Mouse (Mus musculus) left cerebral cortex, adult 8-10 months (tissue): ENCODE data around the gene Sptbn1. TPM values are rescaled to one million over a fixed set of nuclear protein-coding genes. Genes with fewer than 3 reads are reported as not detected.

ENCODE experiments used
- DNase-seq, 2 experiments: peaks; one replicate each; pipeline ENCODE4 v3.0.0; 2022; ENCODE audit warnings: low spot score in 2 of 2
- total RNA-seq, 4 experiments: library from RNA; stranded (reverse); gene quantifications; 2 replicates each; pipeline ENCODE4 v1.2.4; 2022

Gene Sptbn1
- total RNA-seq: 100 to 1,000 TPM; 544 to 579 (median 556) TPM

GRCm38 (mm10) chr11:30267892-30268647 lies at the start of gene Sptbn1:
Gene Sptbn1, minus strand, starts transcription at chr11:30268175.
- peak; percentile 72 to 85 for DNase-seq

GRCm38 (mm10) chr11:30294279-30294678 lies 26.3 kb upstream of the Sptbn1 start:
- DNase-seq: no peak

GRCm38 (mm10) chr11:30292221-30293160 lies 24.5 kb upstream of the Sptbn1 start:
- DNase-seq: no peak

GRCm38 (mm10) chr11:30291155-30291554 lies 23.2 kb upstream of the Sptbn1 start:
- DNase-seq: no peak

- no peak for DNase-seq
These were observed 21.8 kb upstream of the Sptbn1 start for GRCm38 (mm10) chr11:30289470-30290431.

- no peak for DNase-seq
These were observed 20.1 kb upstream of the Sptbn1 start for GRCm38 (mm10) chr11:30288075-30288474.

- DNase-seq: no peak
These were observed 15.7 kb upstream of the Sptbn1 start for GRCm38 (mm10) chr11:30283710-30284109.

- no peak for DNase-seq
These were observed 13.1 kb upstream of the Sptbn1 start for GRCm38 (mm10) chr11:30281096-30281495.

- no peak for DNase-seq
These were observed 11.3 kb upstream of the Sptbn1 start for GRCm38 (mm10) chr11:30279278-30279677.

GRCm38 (mm10) chr11:30275436-30276031 lies 7.6 kb upstream of the Sptbn1 start:
- no peak for DNase-seq

GRCm38 (mm10) chr11:30269524-30269923 lies 1.5 kb upstream of the Sptbn1 start:
- no peak for DNase-seq

GRCm38 (mm10) chr11:30268648-30269375 lies 837 bp upstream of the Sptbn1 start:
- DNase-seq: peak in 1 of 2 experiments; percentile 12

- peak; percentile 55 to 77 for DNase-seq
These were observed 711 bp downstream of the Sptbn1 start for GRCm38 (mm10) chr11:30267036-30267891.

GRCm38 (mm10) chr11:30266691-30267035 lies 1.3 kb downstream of the Sptbn1 start:
- DNase-seq: peak in 1 of 2 experiments; percentile 49

GRCm38 (mm10) chr11:30265666-30266065 lies 2.3 kb downstream of the Sptbn1 start:
- DNase-seq: no peak

GRCm38 (mm10) chr11:30263627-30264026 lies 4.3 kb downstream of the Sptbn1 start:
- no peak for DNase-seq

GRCm38 (mm10) chr11:30258739-30259350 lies 9.1 kb downstream of the Sptbn1 start:
- no peak for DNase-seq

GRCm38 (mm10) chr11:30257812-30258211 lies 10.2 kb downstream of the Sptbn1 start:
- DNase-seq: no peak

GRCm38 (mm10) chr11:30257085-30257484 lies 10.9 kb downstream of the Sptbn1 start:
- no peak for DNase-seq
